Mouse (Mus musculus): ENCODE measurements around the gene Tbc1d10b.
"Not testable (repeated sequence)": the region's sequence is repeated elsewhere in the genome, so short reads cannot be mapped to it uniquely, and the experiment has no call there.

Gene Tbc1d10b

GRCm38 (mm10) chr7:127207374-127208294 lies 634 bp downstream of the Tbc1d10b start:
- DNase-seq (ENCODE audit: extremely low spot score, low spot score): peak; percentile 65

- no peak for DNase-seq (ENCODE audit: extremely low spot score, low spot score)
Observed at GRCm38 (mm10) chr7:127206606-127207005, 1.7 kb downstream of the Tbc1d10b start.

DNA sequence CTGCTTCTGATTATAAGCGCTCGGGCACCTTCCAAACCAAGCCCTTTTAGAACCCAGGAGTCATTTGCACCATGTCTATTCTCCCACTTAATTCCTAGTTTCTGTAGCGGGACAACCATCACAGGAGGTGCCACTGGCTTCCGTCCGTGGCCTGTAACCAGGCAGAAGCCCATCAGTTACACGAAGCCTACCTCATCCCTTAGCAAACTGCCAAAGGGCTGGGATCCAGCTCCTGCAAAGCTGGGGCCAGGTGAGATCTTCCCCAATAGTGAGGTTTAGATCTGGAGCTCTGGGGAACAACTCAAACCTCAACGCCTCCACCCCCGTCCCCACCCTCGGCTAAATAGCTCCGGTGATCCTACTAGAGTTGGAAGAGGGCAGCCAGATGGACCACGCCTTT lies 11.8 kb downstream of the Tbc1d10b start:
- peak; percentile 29 for DNase-seq (ENCODE audit: extremely low spot score, low spot score)

DNA sequence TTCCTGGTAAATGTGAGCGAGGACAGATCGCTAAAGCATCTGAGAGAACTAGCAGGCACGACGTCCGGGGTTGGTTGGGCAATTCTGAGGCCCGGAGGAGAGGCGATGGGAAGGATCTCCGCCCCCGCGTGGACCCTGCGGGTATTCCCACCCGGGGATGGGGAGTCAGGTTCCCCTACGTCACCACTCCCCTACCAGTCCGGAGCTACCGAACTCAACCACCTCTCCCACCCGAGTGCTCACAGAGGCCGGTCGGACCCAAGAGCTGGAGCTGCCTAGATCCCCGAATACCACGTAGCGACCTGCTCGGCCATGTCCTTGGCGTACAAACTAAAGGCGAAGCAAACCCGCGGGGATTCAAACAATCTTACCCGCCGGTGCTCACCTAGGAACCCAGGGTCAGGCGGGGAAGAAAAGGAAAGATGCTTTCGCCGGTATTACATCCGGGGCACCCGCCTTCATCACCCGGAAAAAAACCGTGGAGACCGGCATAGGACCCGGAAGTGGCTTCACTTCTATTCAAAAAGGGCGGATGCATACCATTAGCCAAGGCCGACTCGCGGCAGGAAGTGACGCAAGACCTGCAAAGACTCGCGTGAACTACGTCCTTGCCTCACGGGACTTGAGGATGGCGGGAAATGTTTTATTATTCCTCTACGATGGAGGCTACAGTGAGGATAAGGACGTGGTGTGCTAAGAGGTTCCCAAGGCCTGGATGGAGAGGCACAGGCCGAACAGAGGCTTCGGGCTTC lies 12.5 kb downstream of the Tbc1d10b start, which contains the start of gene Cd2bp2:
TSS of gene Cd2bp2 (minus strand) at position 507 of the 752 bp plus-strand sequence.
- peak; percentile 96 for DNase-seq (ENCODE audit: extremely low spot score, low spot score)

DNA sequence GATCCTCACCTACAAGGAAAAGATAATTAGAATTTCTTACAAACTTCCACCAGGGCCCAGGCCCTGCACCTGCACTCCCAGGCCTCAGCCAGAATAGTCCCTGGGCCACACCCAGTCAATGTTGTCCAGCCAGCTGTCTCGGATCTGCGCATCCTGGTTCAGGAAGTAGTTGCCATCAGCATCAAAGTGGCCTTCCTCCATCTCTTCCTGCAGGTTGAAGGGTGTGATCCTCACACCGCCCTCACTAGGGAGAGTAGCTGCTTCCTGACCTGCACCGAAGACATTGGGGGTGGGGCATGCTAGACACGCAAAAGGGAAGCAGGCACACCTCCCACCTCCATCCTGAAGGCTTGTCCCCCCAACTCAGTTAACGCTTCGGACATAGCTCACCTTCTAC lies 13.6 kb downstream of the Tbc1d10b start:
- no peak for DNase-seq (ENCODE audit: extremely low spot score, low spot score)

DNA sequence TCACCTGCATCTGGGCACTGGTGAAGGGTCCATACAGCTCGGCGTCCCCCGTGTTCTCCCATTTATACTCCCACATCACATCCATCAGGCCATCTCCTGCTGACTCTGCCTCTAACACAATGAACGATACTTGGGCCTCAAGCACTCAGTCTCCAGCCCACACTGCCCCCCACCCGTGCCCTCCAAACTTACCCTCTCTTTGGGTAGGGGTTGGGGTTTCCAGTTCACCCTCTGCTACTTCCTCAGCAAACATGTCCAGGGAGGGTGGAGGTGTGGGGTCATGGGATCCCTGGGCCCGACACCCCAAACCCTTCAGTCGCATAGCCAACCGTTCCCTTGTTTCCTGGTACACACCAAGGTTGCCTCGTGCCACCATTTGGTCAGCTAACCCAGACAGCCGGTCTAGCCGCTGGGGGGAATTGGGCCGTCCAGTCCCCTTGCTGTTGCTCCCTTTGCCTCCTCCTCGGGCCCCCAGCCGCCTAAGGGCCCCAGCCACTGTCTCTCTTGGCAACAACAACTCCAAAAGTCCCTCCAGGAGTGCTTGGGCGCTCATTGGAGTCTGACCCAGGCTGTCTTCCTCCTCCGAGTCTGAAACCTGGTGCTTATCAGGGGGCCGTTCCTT lies 14.1 kb downstream of the Tbc1d10b start:
- no peak for DNase-seq (ENCODE audit: extremely low spot score, low spot score)

- DNase-seq (ENCODE audit: extremely low spot score, low spot score): no peak
Observed at GRCm38 (mm10) chr7:127192989-127193388, 15.3 kb downstream of the Tbc1d10b start.

GRCm38 (mm10) chr7:127190672-127191071 lies 17.6 kb downstream of the Tbc1d10b start:
- no peak for DNase-seq (ENCODE audit: extremely low spot score, low spot score)

DNA sequence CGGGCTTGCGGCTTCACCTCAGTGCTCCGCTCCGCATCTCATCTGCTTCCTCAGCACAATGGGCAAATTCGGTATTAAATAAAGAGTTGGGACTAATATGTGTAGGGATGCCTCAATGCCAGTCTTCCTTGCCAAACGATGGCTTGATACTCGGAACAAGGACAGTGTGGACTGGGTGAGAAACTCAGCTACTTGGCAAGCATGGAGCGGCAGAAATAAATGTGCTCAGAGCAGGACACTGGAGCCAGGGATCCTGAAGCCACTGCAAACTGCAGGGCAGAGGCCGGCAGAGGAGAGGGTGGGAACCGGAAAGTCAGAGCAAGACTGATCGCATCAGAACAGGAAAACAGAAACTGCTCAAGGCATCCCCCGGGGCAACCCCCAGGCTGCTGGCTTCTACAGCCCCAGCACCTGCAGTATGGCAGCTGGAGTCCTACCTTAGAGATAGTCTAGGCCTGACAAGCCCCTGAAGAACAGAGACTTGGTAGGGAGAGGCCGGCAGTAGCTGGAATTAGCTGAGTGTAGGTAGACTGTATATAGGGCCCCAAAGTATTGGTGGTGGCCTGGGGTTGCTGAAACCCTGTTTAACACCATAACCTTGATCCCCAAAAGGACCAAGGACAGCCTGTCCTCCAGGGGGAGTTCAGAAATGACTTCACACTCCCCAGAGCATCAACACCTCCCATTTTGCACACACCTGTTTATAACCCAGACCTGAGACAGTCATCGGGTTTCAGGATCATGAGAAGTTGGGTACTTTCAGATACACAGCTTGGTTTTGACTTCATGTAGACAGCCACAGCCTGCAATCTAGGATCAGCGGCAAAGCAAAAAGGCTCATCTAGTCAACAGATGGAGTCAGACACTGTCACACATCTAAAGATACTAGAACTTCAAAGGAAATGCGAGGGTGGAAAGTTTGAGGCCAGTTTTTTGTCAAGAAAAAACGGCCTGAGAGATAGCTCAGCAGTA lies 19.7 kb downstream of the Tbc1d10b start:
- no peak for DNase-seq (ENCODE audit: extremely low spot score, low spot score)

DNA sequence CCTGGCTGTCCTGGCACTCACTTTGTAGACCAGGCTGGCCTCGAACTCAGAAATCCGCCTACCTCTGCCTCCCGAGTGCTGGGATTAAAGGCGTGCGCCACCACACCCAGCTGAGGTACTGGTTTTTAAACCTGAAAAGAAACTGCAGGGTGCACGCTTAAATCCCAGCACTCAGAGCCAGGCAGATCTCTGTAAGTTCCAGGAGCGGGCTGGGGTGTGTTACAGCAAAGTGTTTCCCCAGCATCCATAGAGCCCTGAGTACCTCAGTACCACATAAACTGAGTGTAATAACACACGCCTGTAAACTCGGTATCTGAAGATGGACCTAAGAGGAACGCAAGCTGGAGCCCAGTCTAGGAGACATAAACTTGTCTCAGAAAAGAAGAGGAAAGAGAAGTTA lies 20.9 kb downstream of the Tbc1d10b start:
- DNase-seq (ENCODE audit: extremely low spot score, low spot score): no peak

- DNase-seq (ENCODE audit: extremely low spot score, low spot score): no peak
Observed at GRCm38 (mm10) chr7:127185601-127186000, 22.7 kb downstream of the Tbc1d10b start.

- DNase-seq (ENCODE audit: extremely low spot score, low spot score): no peak
Observed at GRCm38 (mm10) chr7:127184720-127185119, 23.5 kb downstream of the Tbc1d10b start.

GRCm38 (mm10) chr7:127183828-127184227 lies 24.4 kb downstream of the Tbc1d10b start:
- DNase-seq (ENCODE audit: extremely low spot score, low spot score): no peak

- DNase-seq (ENCODE audit: extremely low spot score, low spot score): no peak
Observed at GRCm38 (mm10) chr7:127183345-127183744, 24.9 kb downstream of the Tbc1d10b start.

GRCm38 (mm10) chr7:127181724-127182123 lies 26.5 kb downstream of the Tbc1d10b start:
- not testable (repeated sequence) for DNase-seq (ENCODE audit: extremely low spot score, low spot score)

DNA sequence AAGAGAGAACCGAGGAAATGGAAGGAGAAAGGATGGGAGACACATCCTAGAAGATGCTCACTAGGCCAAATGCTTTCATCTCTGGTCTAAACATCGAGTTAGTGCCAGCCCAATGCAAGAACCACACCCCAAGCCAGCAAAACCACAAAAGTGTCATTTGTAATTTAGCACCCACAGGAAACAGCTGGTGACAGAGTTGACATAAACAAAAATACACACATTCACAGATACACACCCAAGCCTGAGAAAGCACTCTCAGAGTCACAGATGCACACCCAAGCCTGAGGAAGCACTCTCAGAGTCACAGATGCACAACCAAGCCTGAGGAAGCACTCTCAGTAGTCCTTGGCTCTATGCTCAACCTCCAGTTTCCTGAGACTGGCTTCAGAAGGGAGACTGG lies 27.5 kb downstream of the Tbc1d10b start:
- DNase-seq (ENCODE audit: extremely low spot score, low spot score): no peak

- DNase-seq (ENCODE audit: extremely low spot score, low spot score): no peak
Observed at GRCm38 (mm10) chr7:127176937-127177336, 31.3 kb downstream of the Tbc1d10b start.

DNA sequence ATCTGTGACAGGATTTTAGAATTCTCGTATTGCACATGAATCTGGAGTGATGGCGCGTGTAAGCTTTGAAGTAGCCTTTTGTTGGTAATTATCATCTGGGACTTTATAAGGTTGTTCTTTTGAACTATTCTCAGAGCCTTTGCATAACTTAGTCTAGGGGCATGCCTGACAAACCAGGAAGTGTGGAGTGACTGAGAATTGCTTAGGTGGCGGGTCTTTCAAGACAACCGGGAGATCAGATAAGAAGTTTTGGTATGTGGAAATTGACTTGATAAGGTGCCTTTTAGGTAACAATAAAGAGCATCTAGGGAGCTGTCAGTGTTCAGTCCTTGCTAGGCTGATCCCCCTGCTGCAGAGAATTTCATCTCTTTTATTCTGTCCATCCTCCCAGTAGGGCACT lies 41.8 kb downstream of the Tbc1d10b start:
- no peak for DNase-seq (ENCODE audit: extremely low spot score, low spot score)

DNA sequence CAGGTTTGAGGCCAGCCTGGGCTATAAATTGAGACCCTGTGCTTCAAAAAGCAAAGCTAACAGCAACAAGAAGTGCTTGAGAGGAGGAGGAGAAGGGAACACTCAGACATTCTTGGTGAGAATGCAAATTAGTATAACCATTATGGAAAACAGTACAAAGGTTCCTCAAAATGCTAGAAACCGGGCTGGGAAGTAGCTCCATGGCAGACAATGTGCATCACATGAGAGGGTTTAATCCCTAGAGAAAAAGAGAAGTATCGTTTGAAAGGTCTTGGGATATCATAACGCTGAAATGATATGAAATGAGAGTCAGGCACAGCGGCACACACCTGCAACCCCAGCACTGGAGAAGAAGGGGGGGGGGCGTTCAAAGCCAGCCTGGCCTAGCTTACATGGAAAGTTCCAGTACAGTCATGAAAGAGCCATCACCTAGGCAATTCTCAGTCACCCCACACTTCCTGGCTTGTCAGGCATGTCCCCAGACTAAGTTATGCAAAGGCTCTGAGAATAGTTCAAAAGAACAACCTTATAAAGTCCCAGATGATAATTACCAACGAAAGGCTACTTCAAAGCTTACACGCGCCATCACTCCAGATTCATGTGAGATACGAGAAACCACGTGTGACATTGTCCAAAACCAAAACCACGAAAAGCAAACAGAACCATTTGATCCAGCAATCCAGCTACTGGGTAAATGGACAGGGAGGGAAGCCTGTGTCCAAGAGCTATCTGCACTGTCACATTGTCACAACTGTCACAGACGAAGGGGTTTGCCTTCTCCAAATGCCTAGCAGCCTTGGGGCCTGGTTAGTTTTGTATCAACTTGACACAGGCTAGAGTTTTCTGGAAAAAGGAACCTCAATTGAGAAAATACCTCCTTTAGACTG lies 42.4 kb downstream of the Tbc1d10b start:
- DNase-seq (ENCODE audit: extremely low spot score, low spot score): no peak

DNA sequence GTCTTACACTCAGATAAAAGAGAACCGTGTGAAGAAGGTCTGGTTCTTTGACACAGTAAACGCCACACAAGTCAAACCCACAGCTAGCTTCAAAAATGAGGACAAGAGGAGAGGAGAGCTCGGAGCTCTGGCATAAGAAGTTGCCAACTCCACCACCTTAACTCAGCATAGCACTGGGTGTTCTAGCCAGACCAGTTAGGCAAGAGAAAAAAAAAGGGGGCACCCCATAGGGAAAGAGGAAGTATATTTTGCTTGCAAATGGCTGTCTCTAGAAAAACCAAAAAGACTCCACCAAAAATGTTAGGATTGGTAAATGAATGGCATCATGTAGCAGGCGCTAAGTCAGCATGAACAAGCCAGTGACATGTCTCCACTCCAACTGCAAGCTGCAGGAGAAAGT lies 44.3 kb downstream of the Tbc1d10b start:
- DNase-seq (ENCODE audit: extremely low spot score, low spot score): no peak
